Mouse (Mus musculus): ENCODE measurements around the gene Hnrnpul1.
"Not testable (repeated sequence)": the region's sequence is repeated elsewhere in the genome, so short reads cannot be mapped to it uniquely, and the experiment has no call there.

Hnrnpul1 gene

GRCm38 (mm10) chr7:25754738-25755467 lies at the start of gene Hnrnpul1:
Hnrnpul1 (minus strand) TSS chr7:25754757.
- peak; percentile 100 for DNase-seq

GRCm38 (mm10) chr7:25803460-25803859 lies 48.9 kb upstream of the Hnrnpul1 start:
- no peak for DNase-seq

GRCm38 (mm10) chr7:25802241-25803125 lies 47.9 kb upstream of the Hnrnpul1 start:
- peak; percentile 20 for DNase-seq

DNA sequence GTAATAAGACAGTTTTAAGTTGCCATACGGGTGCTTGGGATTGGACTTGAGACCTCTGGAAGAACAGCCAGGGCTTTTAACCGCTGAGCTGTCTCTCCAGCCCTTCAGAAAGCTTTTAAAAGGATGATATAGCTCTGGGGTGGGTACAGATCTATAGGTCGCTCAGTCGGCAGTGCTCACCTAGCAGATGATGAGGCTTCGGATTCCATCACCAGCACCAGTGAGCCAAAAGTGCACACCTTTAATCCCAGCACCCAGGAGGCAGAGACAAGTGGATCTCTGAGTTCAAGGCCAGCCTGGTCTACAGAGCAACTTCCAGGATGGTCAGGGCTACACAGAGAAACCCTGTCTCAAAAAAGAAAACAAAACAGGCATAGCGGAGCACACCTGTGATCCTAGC lies 46.5 kb upstream of the Hnrnpul1 start:
- no peak for DNase-seq

GRCm38 (mm10) chr7:25799369-25799768 lies 44.8 kb upstream of the Hnrnpul1 start:
- DNase-seq, result no peak

DNA sequence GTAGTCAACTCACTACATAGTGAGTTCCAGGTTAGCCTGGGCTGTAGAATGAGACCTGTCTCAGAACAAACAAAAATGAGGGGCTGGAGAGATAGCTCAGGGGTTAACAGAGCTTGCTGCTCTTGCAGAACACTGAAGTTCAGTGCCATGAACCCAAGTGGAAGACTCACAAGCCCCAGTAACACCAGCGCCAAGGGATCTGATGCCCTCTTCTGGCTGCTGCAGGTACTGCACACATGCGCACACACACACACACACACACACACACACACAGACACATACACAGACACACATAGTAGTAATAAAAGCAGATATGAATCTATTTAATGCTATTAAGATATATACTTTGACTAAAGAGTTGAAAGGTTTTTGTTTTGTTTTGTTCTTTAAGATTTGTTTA lies 44.0 kb upstream of the Hnrnpul1 start:
- DNase-seq, result no peak

DNA sequence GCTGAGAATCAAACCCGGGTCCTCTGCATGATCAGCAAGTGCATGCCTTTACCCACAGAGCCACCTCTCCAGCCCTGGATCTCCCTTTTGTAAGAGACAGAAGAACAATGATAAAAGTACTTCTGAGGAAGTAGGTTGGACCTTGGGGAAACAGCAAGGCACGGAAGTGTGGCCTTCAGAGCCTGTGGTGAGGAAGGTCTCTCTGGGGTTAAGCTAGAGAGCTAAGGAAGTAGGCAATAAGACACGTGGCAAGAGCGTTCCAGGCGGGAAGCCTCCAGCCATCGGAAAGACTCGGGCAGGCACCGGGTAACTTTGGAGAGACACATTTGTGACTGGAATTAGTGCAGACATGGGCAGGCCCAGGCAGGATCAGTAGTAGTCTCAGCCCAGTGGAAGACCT lies 40.2 kb upstream of the Hnrnpul1 start:
- no peak for DNase-seq

DNA sequence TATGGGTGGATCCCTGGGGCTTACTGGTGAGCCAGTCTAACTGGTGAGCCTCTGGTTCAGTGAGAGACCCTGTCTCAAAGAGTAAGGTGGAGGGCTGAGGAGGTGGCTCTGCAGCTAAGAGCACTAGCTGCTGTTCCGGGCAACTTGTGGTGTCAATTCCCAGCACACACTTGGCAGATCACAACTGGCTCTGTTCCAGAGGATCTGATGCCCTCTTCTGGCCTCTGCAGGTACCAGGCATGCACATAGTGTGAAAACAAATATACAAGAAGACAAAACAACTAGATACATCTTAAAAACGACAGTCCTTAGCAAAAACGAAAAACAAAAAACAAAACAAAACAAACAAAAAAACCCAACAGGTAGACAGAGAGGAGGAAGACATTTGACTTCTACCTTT lies 39.1 kb upstream of the Hnrnpul1 start:
- DNase-seq, result no peak

DNA sequence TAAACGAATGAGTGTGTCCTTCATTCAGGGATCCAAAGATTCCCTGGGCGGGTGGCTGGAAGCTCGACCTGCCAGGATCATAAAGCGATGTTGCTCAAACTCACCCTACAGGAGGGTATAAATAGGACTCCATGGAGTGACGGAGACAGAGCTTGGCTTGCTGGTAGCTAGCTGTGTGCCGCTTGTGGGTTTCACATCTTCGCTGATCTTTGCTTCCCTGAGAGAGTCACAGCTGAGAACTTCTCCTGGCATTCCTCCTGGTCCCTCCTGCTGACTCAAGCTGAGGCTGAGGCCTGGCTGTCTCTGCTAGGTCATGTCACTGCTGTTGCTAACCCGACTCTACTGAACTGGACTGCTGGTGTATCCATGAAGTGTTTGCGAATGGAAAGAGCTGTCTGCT lies 38.4 kb upstream of the Hnrnpul1 start:
- not testable (repeated sequence) for DNase-seq

- no peak for DNase-seq
Observed at GRCm38 (mm10) chr7:25790615-25791014, 36.1 kb upstream of the Hnrnpul1 start.

DNA sequence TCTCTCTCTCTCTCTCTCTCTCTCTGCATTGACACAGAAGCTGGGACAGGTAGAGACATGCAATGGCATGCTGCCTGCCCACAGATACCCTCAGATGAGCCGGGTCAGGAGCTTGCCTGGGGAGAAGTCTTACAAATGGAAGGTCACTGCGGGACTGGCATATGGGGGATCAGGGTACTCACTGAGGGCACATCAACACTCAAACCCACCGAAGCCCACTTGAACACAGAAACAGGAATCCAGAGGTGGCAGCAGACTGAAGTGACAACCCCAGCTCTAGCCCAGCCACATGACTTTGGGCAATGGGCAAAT lies 34.5 kb upstream of the Hnrnpul1 start:
- DNase-seq, result peak; percentile 10

DNA sequence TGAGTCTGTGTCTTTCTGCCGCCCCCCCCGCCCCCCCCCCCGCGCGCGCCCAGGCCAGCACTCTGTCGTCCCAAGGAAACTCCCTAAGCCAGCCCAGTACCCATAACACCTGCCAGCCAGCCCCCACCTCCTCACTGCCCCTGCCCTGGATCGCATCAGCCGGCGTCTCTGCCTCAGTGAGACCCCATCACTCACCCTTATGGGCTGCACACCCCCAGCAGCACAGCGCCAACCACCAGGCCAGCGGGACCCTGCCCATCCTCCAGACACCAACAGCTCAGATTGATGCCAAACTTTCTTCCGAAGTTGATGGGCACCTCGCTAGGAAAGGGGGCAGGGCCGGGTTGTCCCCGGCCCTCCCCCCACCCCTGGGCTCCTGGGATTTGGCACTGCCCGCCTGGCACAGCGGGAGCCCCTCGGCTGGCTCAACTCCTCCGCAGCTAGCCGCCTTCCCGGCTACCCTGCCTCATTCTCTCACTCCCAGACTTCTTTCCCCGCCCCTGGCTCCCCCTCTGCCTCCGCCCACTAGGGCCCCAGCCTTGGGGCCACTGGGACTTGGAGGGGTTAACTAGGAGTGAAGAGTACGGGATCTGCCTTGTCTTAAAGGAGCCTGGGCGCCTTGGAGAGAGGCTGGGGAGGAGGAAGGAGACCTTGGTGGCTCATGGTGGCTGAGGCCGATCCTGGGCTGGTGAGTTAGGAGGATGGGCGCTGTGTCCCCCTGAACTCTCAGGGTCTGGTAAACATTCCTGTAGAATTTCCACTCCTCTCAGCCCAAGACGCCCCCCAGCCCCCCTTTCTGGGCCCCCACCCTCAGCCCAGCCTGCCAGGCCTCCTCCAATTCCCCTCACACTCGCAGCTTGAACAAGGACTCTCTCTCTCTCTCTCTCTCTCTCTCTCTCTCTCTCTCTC lies 33.9 kb upstream of the Hnrnpul1 start, which contains the start of gene Axl:
Axl (minus strand) TSS at position 486 of the 909 bp plus-strand sequence.
- peak; percentile 85 for DNase-seq

GRCm38 (mm10) chr7:25787456-25788219 lies 33.1 kb upstream of the Hnrnpul1 start:
- DNase-seq, result peak; percentile 40

DNA sequence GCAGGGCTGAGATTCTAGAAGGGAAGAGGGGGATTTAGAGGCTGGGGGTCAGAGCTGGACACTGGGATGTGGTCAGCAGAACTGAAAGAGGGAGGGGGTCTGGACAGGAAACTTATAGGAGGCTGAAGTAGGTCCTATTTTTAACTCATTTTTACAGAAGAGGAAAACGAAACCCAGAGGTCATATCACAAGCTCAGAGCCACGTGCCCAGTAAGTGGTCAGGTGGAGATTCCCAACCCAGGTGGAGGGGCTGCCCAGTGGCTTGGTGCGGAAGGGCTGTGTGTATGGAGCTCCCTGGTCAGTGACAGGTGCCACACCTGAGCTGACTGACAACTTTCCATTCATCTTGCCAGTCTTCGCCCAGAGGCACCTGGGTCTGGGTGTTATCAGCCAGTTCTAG lies 32.4 kb upstream of the Hnrnpul1 start:
- DNase-seq, result no peak

GRCm38 (mm10) chr7:25785752-25786151 lies 31.2 kb upstream of the Hnrnpul1 start:
- DNase-seq, result no peak

- DNase-seq, result no peak
Observed at GRCm38 (mm10) chr7:25784808-25785207, 30.3 kb upstream of the Hnrnpul1 start.

- no peak for DNase-seq
Observed at GRCm38 (mm10) chr7:25783746-25784145, 29.2 kb upstream of the Hnrnpul1 start.

DNA sequence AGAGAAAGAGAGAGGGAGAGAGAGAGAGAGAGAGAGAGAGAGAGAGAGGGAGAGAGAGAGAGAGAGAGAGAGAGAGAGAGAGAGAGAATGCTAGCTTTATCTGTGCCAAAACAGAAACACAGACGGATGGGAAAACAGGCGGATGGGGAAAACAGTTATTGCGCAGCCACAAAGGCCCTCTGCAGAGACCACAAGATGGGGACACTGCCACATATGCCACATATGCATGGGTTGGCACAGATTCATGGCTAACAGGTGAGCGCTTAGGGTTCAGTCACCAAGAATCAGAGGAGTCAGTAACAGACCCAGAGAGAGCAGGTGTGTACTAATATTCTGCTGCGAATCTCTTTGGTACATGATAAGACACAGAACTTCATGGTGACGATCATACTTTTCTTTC lies 28.2 kb upstream of the Hnrnpul1 start:
- DNase-seq, result no peak

- peak; percentile 24 for DNase-seq
Observed at GRCm38 (mm10) chr7:25781937-25782610, 27.5 kb upstream of the Hnrnpul1 start.

DNA sequence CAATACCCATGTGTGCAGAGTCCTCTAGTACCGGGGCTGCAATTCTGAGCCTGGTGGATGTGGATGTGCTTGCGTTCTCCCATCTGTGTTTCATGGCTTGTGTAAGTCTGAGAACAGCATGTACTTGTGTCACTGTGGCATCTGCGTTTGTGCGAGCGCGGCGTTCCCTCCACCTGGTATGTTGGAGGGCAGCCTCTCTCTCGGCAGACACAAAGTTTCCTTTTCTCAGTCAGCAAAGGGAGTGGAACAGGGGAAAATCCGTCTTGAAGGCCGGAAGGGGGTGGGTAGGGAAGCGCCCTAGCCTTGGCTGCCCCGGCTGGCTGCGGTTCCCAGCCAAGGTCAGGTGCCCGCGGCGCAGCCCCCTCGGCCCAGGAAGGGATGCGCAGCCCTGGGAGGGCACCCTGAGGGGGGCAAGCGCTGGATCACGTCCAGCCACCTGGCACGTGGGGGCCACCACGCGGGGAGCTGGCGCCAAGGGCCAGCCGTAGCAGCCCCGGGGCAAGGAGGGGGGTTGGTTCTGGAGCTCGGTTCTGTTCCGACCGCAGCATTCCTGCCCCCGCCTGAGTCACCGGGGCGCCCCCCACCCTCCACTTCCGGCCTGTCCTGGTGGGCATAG lies 26.9 kb upstream of the Hnrnpul1 start:
- DNase-seq, result peak; percentile 27

DNA sequence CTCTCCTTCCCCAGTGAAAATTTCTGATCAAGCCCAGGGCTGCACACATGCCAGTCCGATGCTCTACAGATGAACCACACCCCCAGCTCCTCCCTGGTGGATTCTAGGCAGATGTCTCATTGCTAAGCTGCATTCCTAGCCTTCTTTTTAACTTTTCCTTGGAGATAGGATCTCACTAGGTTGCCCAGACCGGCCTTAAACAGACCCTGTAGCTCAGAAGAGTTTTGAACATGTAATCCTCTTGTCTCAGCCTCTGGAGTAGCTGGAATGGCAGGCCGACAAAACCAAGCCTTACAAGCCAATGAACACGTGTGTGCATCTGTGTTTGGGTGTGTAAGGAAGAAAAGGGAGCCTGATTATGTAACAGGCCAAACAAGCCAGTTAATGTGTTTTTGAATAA lies 26.2 kb upstream of the Hnrnpul1 start:
- DNase-seq, result no peak
